Mouse (Mus musculus): ENCODE results near the gene Nt5c2. TPM values are rescaled to one million over a fixed set of nuclear protein-coding genes. Genes with fewer than 3 reads are reported as not detected.

Nt5c2 gene
- polyA plus RNA-seq, 1 experiment = 56.5 TPM

- Histone ChIP-seq H3K4me3 (ENCODE audit: insufficient read depth, low read length) (no peak overlapping the region), H3K4me1 (ENCODE audit: control insufficient read depth, insufficient read depth, low read length) (peaks cover 44% of the 10 kb centered on the region), H3K27ac (ENCODE audit: insufficient read depth, low read depth, low read length) (no peak overlapping the region)
- TF ChIP-seq POLR2A (IDR thresholded peaks at IDR 0.05; ENCODE audit: borderline replicate concordance, low read depth, low read length) = no peak
- no peak for TF ChIP-seq CTCF (IDR thresholded peaks at IDR 0.05; ENCODE audit: low read depth, low read length)
Observed at GRCm38 (mm10) chr19:46971051-46971689, 43.8 kb downstream of the Nt5c2 start.

GRCm38 (mm10) chr19:46970121-46970729, 44.7 kb downstream of the Nt5c2 start:
- peaks cover 40% of the 10 kb centered on the region for H3K4me1 ChIP-seq (ENCODE audit: control insufficient read depth, insufficient read depth, low read length)
- TF ChIP-seq CTCF (IDR thresholded peaks at IDR 0.05; ENCODE audit: low read depth, low read length) (no peak), POLR2A (IDR thresholded peaks at IDR 0.05; ENCODE audit: borderline replicate concordance, low read depth, low read length) (no peak)
- H3K27ac ChIP-seq (ENCODE audit: insufficient read depth, low read depth, low read length) = peak overlapping the region; percentile 80
- peak overlapping the region; percentile 31 for H3K4me3 ChIP-seq (ENCODE audit: insufficient read depth, low read length)

GRCm38 (mm10) chr19:46969286-46969985, 45.5 kb downstream of the Nt5c2 start:
- TF ChIP-seq POLR2A (IDR thresholded peaks at IDR 0.05; ENCODE audit: borderline replicate concordance, low read depth, low read length) = no peak
- TF ChIP-seq CTCF (IDR thresholded peaks at IDR 0.05; ENCODE audit: low read depth, low read length) = no peak; the same call in 1 of the 2 replicates
- peak overlapping the region; percentile 80 for H3K27ac ChIP-seq (ENCODE audit: insufficient read depth, low read depth, low read length)
- peaks cover 40% of the 10 kb centered on the region for H3K4me1 ChIP-seq (ENCODE audit: control insufficient read depth, insufficient read depth, low read length)
- peak overlapping the region; percentile 31 for H3K4me3 ChIP-seq (ENCODE audit: insufficient read depth, low read length)

- Histone ChIP-seq H3K27ac (ENCODE audit: insufficient read depth, low read depth, low read length) (peak overlapping the region; percentile 80), H3K4me3 (ENCODE audit: insufficient read depth, low read length) (0 out of 2 replicates have a peak overlapping the region, but pooled peaks have one; percentile 19), H3K4me1 (ENCODE audit: control insufficient read depth, insufficient read depth, low read length) (peaks cover 40% of the 10 kb centered on the region)
- TF ChIP-seq POLR2A (IDR thresholded peaks at IDR 0.05; ENCODE audit: borderline replicate concordance, low read depth, low read length) (no peak), CTCF (IDR thresholded peaks at IDR 0.05; ENCODE audit: low read depth, low read length) (no peak)
Observed at GRCm38 (mm10) chr19:46968833-46969232, 46.1 kb downstream of the Nt5c2 start.

- H3K4me3 ChIP-seq (ENCODE audit: insufficient read depth, low read length) = no peak overlapping the region
- H3K27ac ChIP-seq (ENCODE audit: insufficient read depth, low read depth, low read length) = no peak overlapping the region
- H3K4me1 ChIP-seq (ENCODE audit: control insufficient read depth, insufficient read depth, low read length) = peaks cover 50% of the 10 kb centered on the region
- no peak for TF ChIP-seq CTCF (IDR thresholded peaks at IDR 0.05; ENCODE audit: low read depth, low read length)
- no peak for TF ChIP-seq POLR2A (IDR thresholded peaks at IDR 0.05; ENCODE audit: borderline replicate concordance, low read depth, low read length)
Observed at GRCm38 (mm10) chr19:46967861-46968260, 47.1 kb downstream of the Nt5c2 start.

- H3K4me1 ChIP-seq (ENCODE audit: control insufficient read depth, insufficient read depth, low read length) = peaks cover 46% of the 10 kb centered on the region
- TF ChIP-seq POLR2A (IDR thresholded peaks at IDR 0.05; ENCODE audit: borderline replicate concordance, low read depth, low read length) (no peak), CTCF (IDR thresholded peaks at IDR 0.05; ENCODE audit: low read depth, low read length) (no peak)
- H3K27ac ChIP-seq (ENCODE audit: insufficient read depth, low read depth, low read length) = no peak overlapping the region
- H3K4me3 ChIP-seq (ENCODE audit: insufficient read depth, low read length) = no peak overlapping the region
Observed at GRCm38 (mm10) chr19:46966330-46966729, 48.6 kb downstream of the Nt5c2 start.

- Histone ChIP-seq H3K4me1 (ENCODE audit: control insufficient read depth, insufficient read depth, low read length) (peaks cover 39% of the 10 kb centered on the region), H3K27ac (ENCODE audit: insufficient read depth, low read depth, low read length) (no peak overlapping the region), H3K4me3 (ENCODE audit: insufficient read depth, low read length) (no peak overlapping the region)
- no peak for TF ChIP-seq CTCF (IDR thresholded peaks at IDR 0.05; ENCODE audit: low read depth, low read length)
Observed at GRCm38 (mm10) chr19:46965496-46965895, 49.5 kb downstream of the Nt5c2 start.

GRCm38 (mm10) chr19:46964353-46964752, 50.6 kb downstream of the Nt5c2 start:
- no peak for TF ChIP-seq POLR2A (IDR thresholded peaks at IDR 0.05; ENCODE audit: borderline replicate concordance, low read depth, low read length)
- TF ChIP-seq CTCF (IDR thresholded peaks at IDR 0.05; ENCODE audit: low read depth, low read length) = no peak
- Histone ChIP-seq H3K4me1 (ENCODE audit: control insufficient read depth, insufficient read depth, low read length) (peaks cover 40% of the 10 kb centered on the region), H3K27ac (ENCODE audit: insufficient read depth, low read depth, low read length) (no peak overlapping the region), H3K4me3 (ENCODE audit: insufficient read depth, low read length) (no peak overlapping the region)

- peak overlapping the region; percentile 37; the same call in 1 of the 2 replicates for H3K27ac ChIP-seq (ENCODE audit: insufficient read depth, low read depth, low read length)
- H3K4me1 ChIP-seq (ENCODE audit: control insufficient read depth, insufficient read depth, low read length) = peaks cover 37% of the 10 kb centered on the region
Observed at GRCm38 (mm10) chr19:46963440-46963839, 51.5 kb downstream of the Nt5c2 start.

GRCm38 (mm10) chr19:46962841-46963240, 52.1 kb downstream of the Nt5c2 start:
- peak overlapping the region; percentile 88; the same call in 1 of the 2 replicates for H3K4me3 ChIP-seq (ENCODE audit: insufficient read depth, low read length)
- H3K4me1 ChIP-seq (ENCODE audit: control insufficient read depth, insufficient read depth, low read length) = peaks cover 36% of the 10 kb centered on the region
- no peak overlapping the region for H3K27ac ChIP-seq (ENCODE audit: insufficient read depth, low read depth, low read length)
- no peak for TF ChIP-seq POLR2A (IDR thresholded peaks at IDR 0.05; ENCODE audit: borderline replicate concordance, low read depth, low read length)
- no peak for TF ChIP-seq CTCF (IDR thresholded peaks at IDR 0.05; ENCODE audit: low read depth, low read length)

More at GRCm38 (mm10) chr19:46963440-46963839, 51.5 kb downstream of the Nt5c2 start:
- H3K4me3 ChIP-seq (ENCODE audit: insufficient read depth, low read length) = no peak overlapping the region
- TF ChIP-seq CTCF (IDR thresholded peaks at IDR 0.05; ENCODE audit: low read depth, low read length) (no peak), POLR2A (IDR thresholded peaks at IDR 0.05; ENCODE audit: borderline replicate concordance, low read depth, low read length) (no peak)
